Mouse (Mus musculus) heart, embryonic 12.5 days (tissue): ENCODE measurements at regions not wholly inside any gene's neighbourhood (a gene's known extent, or its start where the extent isn't known, plus 50 kb on each side); places are given as distances from the start of the nearest gene placed in this dataset.

Experiments used
- ATAC-seq: fragments of 200-750 bp; cut with Nextera tagmentation; 2 replicates; pipeline ENCODE4 v1.8.0; 2017; ENCODE audit warnings: moderate TSS enrichment, moderate library complexity; ENCODE audit not compliant: insufficient number of reproducible peaks, low FRiP score
- H3K27ac ChIP-seq: fragments of 300-500 bp; sonication (generic); 2 replicates; pipeline ENCODE4 v1.5.1; 2016; ENCODE audit warnings: mild to moderate bottlenecking, moderate library complexity; ENCODE audit not compliant: poor library complexity, severe bottlenecking
- H3K27me3 ChIP-seq: fragments of 300-500 bp; sonication (generic); replicated peaks from 2 replicates; pipeline ENCODE4 v1.6.1; 2016; ENCODE audit warnings: mild to moderate bottlenecking, moderate library complexity
- H3K36me3 ChIP-seq: fragments of 300-500 bp; sonication (generic); 2 replicates; pipeline ENCODE4 v1.6.1; 2016; ENCODE audit warnings: mild to moderate bottlenecking, moderate library complexity
- H3K4me1 ChIP-seq: fragments of 300-500 bp; sonication (generic); replicated peaks from 2 replicates; pipeline ENCODE4 v1.6.1; 2016; ENCODE audit warnings: mild to moderate bottlenecking
- H3K4me2 ChIP-seq: fragments of 300-500 bp; sonication (generic); 2 replicates; pipeline ENCODE4 v1.6.1; 2016; ENCODE audit warnings: mild to moderate bottlenecking, moderate library complexity
- H3K4me3 ChIP-seq: fragments of 300-500 bp; sonication (generic); 2 replicates; pipeline ENCODE4 v1.5.1; 2016; ENCODE audit warnings: mild to moderate bottlenecking
- H3K9ac ChIP-seq: fragments of 300-500 bp; sonication (generic); 2 replicates; pipeline ENCODE4 v1.6.1; 2016; ENCODE audit warnings: mild to moderate bottlenecking, moderate library complexity
- H3K9me3 ChIP-seq: fragments of 300-500 bp; sonication (generic); replicated peaks from 2 replicates; pipeline ENCODE4 v1.6.1; 2016; ENCODE audit warnings: mild to moderate bottlenecking, moderate library complexity
- WGBS: fragments of 180-500 bp; shearing (Covaris S2); methylation state at CpG from one replicate; pipeline ENCODE4 v1.1.7; 2016; 5-methylcytosine and 5-hydroxymethylcytosine counted together

GRCm38 (mm10) chr13:26519054-26519453 lies 250.9 kb downstream of the Hdgfl1 start:
- H3K27ac ChIP-seq: no peak overlapping the region
- no peak overlapping the region for H3K4me2 ChIP-seq
- no peaks in the 10 kb centered on the region for H3K36me3 ChIP-seq
- no peaks in the 10 kb centered on the region for H3K9me3 ChIP-seq
- 53% methylated on average over 1 of the region's 1 CpGs for WGBS
- H3K27me3 ChIP-seq: no peaks in the 10 kb centered on the region
- no peak overlapping the region for H3K9ac ChIP-seq
- H3K4me1 ChIP-seq: peaks cover 4% of the 10 kb centered on the region; the same call in 1 of the 2 replicates
- no peak overlapping the region for H3K4me3 ChIP-seq
- ATAC-seq: no peak

GRCm38 (mm10) chr13:26518425-26518824 lies 251.5 kb downstream of the Hdgfl1 start:
- no peak overlapping the region for H3K4me3 ChIP-seq
- H3K9ac ChIP-seq: no peak overlapping the region
- no peak overlapping the region for H3K4me2 ChIP-seq
- no peaks in the 10 kb centered on the region for H3K27me3 ChIP-seq
- peaks cover 4% of the 10 kb centered on the region; the same call in 1 of the 2 replicates for H3K4me1 ChIP-seq
- H3K27ac ChIP-seq: no peak overlapping the region
- no peaks in the 10 kb centered on the region for H3K9me3 ChIP-seq
- 51% methylated on average over 5 of the region's 5 CpGs for WGBS
- no peak for ATAC-seq
- H3K36me3 ChIP-seq: no peaks in the 10 kb centered on the region

GRCm38 (mm10) chr13:26517646-26518045 lies 252.3 kb downstream of the Hdgfl1 start:
- no peaks in the 10 kb centered on the region for H3K36me3 ChIP-seq
- no peaks in the 10 kb centered on the region for H3K27me3 ChIP-seq
- H3K9me3 ChIP-seq: no peaks in the 10 kb centered on the region
- no peak overlapping the region for H3K9ac ChIP-seq
- peaks cover 4% of the 10 kb centered on the region; the same call in 1 of the 2 replicates for H3K4me1 ChIP-seq
- no peak overlapping the region for H3K27ac ChIP-seq
- H3K4me3 ChIP-seq: no peak overlapping the region
- ATAC-seq: no peak
- 65% methylated on average over 4 of the region's 4 CpGs for WGBS
- no peak overlapping the region for H3K4me2 ChIP-seq

- Histone ChIP-seq H3K27me3 (no peaks in the 10 kb centered on the region), H3K9me3 (no peaks in the 10 kb centered on the region), H3K4me3 (no peak overlapping the region), H3K36me3 (no peaks in the 10 kb centered on the region), H3K4me2 (no peak overlapping the region), H3K9ac (no peak overlapping the region), H3K4me1 (no peaks in the 10 kb centered on the region), H3K27ac (no peak overlapping the region)
- no peak for ATAC-seq
- WGBS: 60% methylated on average over 4 of the region's 4 CpGs
Measured at GRCm38 (mm10) chr13:26510448-26510847, 259.5 kb downstream of the Hdgfl1 start.

GRCm38 (mm10) chr13:26509841-26510240 lies 260.1 kb downstream of the Hdgfl1 start:
- no peaks in the 10 kb centered on the region for H3K4me1 ChIP-seq
- H3K9ac ChIP-seq: no peak overlapping the region
- no peaks in the 10 kb centered on the region for H3K36me3 ChIP-seq
- H3K4me2 ChIP-seq: no peak overlapping the region
- H3K9me3 ChIP-seq: no peaks in the 10 kb centered on the region
- H3K27me3 ChIP-seq: no peaks in the 10 kb centered on the region
- WGBS: 63% methylated on average over 3 of the region's 3 CpGs
- no peak for ATAC-seq
- H3K27ac ChIP-seq: no peak overlapping the region
- no peak overlapping the region for H3K4me3 ChIP-seq

- Histone ChIP-seq H3K9ac (no peak overlapping the region), H3K4me2 (no peak overlapping the region), H3K27ac (no peak overlapping the region), H3K4me1 (no peaks in the 10 kb centered on the region), H3K27me3 (no peaks in the 10 kb centered on the region), H3K36me3 (no peaks in the 10 kb centered on the region), H3K9me3 (no peaks in the 10 kb centered on the region), H3K4me3 (no peak overlapping the region)
- ATAC-seq: no peak
- 92% methylated on average over 1 of the region's 1 CpGs for WGBS
Measured at GRCm38 (mm10) chr13:26503744-26504143, 266.2 kb downstream of the Hdgfl1 start.

GRCm38 (mm10) chr13:26497086-26497485 lies 272.9 kb downstream of the Hdgfl1 start:
- Histone ChIP-seq H3K4me3 (no peak overlapping the region), H3K9ac (no peak overlapping the region), H3K4me2 (no peak overlapping the region), H3K27ac (no peak overlapping the region), H3K36me3 (no peaks in the 10 kb centered on the region), H3K27me3 (no peaks in the 10 kb centered on the region), H3K4me1 (no peaks in the 10 kb centered on the region), H3K9me3 (no peaks in the 10 kb centered on the region)
- no peak for ATAC-seq
- WGBS: 68% methylated on average over 2 of the region's 2 CpGs

GRCm38 (mm10) chr13:26495871-26496270 lies 274.1 kb downstream of the Hdgfl1 start:
- no peak overlapping the region for H3K4me3 ChIP-seq
- H3K9ac ChIP-seq: no peak overlapping the region
- no peak for ATAC-seq
- no peaks in the 10 kb centered on the region for H3K36me3 ChIP-seq
- no peaks in the 10 kb centered on the region for H3K9me3 ChIP-seq
- no peak overlapping the region for H3K4me2 ChIP-seq
- no peaks in the 10 kb centered on the region for H3K4me1 ChIP-seq
- no peaks in the 10 kb centered on the region for H3K27me3 ChIP-seq
- H3K27ac ChIP-seq: no peak overlapping the region

- Histone ChIP-seq H3K9ac (no peak overlapping the region), H3K27me3 (no peaks in the 10 kb centered on the region), H3K4me3 (no peak overlapping the region), H3K4me1 (no peaks in the 10 kb centered on the region), H3K36me3 (no peaks in the 10 kb centered on the region), H3K27ac (no peak overlapping the region), H3K4me2 (no peak overlapping the region), H3K9me3 (no peaks in the 10 kb centered on the region)
- WGBS: 74% methylated on average over 3 of the region's 3 CpGs
- no peak for ATAC-seq
Measured at GRCm38 (mm10) chr13:26469343-26469742, 300.6 kb downstream of the Hdgfl1 start.

- Histone ChIP-seq H3K4me3 (no peak overlapping the region), H3K4me1 (no peaks in the 10 kb centered on the region), H3K9me3 (no peaks in the 10 kb centered on the region), H3K27me3 (no peaks in the 10 kb centered on the region), H3K4me2 (no peak overlapping the region), H3K27ac (no peak overlapping the region), H3K9ac (no peak overlapping the region), H3K36me3 (no peaks in the 10 kb centered on the region)
- ATAC-seq: no peak
Measured at GRCm38 (mm10) chr13:26467526-26467925, 302.4 kb downstream of the Hdgfl1 start.

GRCm38 (mm10) chr13:26464523-26464922 lies 305.4 kb downstream of the Hdgfl1 start:
- Histone ChIP-seq H3K36me3 (no peaks in the 10 kb centered on the region), H3K4me3 (no peak overlapping the region), H3K9me3 (no peaks in the 10 kb centered on the region), H3K9ac (no peak overlapping the region), H3K4me2 (no peak overlapping the region), H3K4me1 (no peaks in the 10 kb centered on the region), H3K27me3 (no peaks in the 10 kb centered on the region), H3K27ac (no peak overlapping the region)
- WGBS: 54% methylated on average over 2 of the region's 2 CpGs
- no peak for ATAC-seq

GRCm38 (mm10) chr13:26464096-26464495 lies 305.9 kb downstream of the Hdgfl1 start:
- Histone ChIP-seq H3K27me3 (no peaks in the 10 kb centered on the region), H3K9ac (no peak overlapping the region), H3K9me3 (no peaks in the 10 kb centered on the region), H3K36me3 (no peaks in the 10 kb centered on the region), H3K4me1 (no peaks in the 10 kb centered on the region), H3K4me2 (no peak overlapping the region), H3K27ac (no peak overlapping the region), H3K4me3 (no peak overlapping the region)
- no peak for ATAC-seq
